Mouse (Mus musculus): ENCODE results near the gene Irf2bpl. TPM values are rescaled to one million over a fixed set of nuclear protein-coding genes. Genes with fewer than 3 reads are reported as not detected.

Gene Irf2bpl
- total RNA-seq, 4 experiments from 2014 or later, result 60.7 to 74.9 (median 68.5) TPM

DNA sequence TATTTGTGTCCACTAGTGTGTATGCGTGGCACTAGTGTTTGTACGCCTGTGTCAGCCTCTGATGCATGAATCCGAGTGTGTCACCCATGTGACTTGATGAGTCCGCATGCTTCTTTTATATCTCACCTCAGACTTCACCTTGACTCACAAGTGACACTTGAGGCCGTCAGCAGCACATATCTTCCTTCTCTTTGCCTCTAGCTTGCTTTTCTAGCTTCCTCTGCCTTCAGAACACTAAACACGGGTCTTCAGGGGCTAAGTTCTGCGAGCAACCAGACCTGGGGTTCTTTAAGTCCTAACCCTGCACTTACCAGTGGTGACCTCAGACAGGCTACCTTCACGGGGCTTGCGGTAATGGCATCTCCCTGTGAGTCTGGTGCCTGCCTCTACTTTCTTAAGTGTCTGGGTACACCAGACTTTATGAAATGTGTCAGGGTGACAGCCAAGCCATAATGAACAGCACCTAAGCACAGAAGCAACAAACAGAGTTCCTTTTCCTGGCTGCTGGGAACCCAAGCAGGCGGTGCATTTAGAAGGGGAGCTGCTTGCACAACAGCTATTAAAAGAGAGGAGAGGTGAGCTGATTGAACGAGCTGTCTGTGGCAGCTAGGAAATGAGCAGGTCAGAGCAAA lies 51.9 kb downstream of the Irf2bpl start:
- no peak for DNase-seq (ENCODE audit: low spot score in 2 of 2)

DNA sequence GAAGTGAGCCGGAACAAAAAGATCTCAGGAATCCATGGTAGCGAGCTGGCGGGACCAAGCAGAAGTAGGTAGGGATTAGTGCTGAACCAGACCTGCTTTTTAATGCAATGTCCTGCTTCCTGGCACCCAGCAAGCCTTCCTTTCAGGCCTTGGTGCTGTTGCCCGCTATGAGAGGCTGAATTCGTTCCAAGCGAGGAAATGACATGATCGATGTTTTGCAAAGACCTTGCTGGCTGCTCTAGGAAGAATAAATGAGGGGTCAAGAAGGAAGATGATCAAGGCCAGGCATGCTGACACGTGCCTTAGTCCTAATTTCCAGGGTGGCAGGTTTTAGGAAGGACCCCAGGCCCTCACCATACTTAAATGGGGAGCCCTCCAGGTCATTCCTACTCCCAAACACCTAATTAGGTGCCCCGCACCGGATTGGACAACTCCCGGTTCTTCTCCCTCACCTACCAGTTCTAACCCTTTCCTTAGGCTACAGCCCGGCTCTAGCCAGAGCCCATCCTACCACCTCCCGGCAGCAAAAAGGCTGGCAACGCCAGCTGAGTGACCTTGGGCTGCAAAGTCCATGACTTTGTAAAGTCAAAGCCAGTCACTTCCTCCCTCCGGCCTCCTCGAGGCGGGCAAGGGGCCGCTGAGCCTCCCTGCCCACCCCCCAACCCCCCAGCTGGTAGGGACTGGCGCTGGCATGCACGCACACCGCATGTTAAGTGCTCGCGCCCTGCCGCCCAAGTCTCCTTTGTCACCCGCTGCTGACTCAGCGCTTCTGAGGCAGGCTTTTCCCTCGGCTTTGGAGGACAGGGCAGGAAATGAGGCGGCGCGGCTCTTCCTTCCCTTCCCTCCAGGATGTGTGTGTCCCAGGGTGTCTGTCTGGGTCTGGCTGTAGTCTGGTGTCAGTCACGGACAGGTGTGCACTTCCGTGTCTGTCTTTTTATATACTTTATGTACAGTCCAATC lies 52.7 kb downstream of the Irf2bpl start:
- DNase-seq (ENCODE audit: low spot score in 2 of 2), result no peak

Other genes with a start within 250 kb of the Irf2bpl start
- 10 to 100 TPM; 31.6 to 35.4 (median 32.5) TPM for gene Vash1, start 206.1 kb downstream of the Irf2bpl start, total RNA-seq (2022)
- 10 to 100 TPM in 2 of 4 experiments, 1 to 10 TPM in 2; 9.0 to 10.4 (median 9.6) TPM for gene Angel1, start 158.3 kb downstream of the Irf2bpl start, total RNA-seq (2022)
- gene Lrrc74a, start 150.4 kb downstream of the Irf2bpl start, total RNA-seq (2022), result not detected
- 100 to 1,000 TPM in 1 of 4 experiments, 10 to 100 TPM in 3; 95.7 to 109 (median 99.4) TPM for gene Cipc, start 62.2 kb upstream of the Irf2bpl start, total RNA-seq (2022)
- gene Zdhhc22, start 105.6 kb upstream of the Irf2bpl start, total RNA-seq (2022), result 10 to 100 TPM; 46.9 to 56.7 (median 53.3) TPM
- 10 to 100 TPM; 34.8 to 43.8 (median 37.5) TPM for gene Tmem63c, start 136.5 kb upstream of the Irf2bpl start, total RNA-seq (2022)
- gene Ngb, start 217.7 kb upstream of the Irf2bpl start, total RNA-seq (2022), result 10 to 100 TPM in 1 of 4 experiments, 1 to 10 TPM in 3; 7.1 to 10.4 (median 8.5) TPM

Measured in left cerebral cortex, adult 8-10 months (tissue).